Mouse (Mus musculus): Measurements from ENCODE around the gene Rtbdn.
A peak's percentile ranks its signal among the peaks of the same experiment; 100 is the strongest.

Gene Rtbdn

DNA sequence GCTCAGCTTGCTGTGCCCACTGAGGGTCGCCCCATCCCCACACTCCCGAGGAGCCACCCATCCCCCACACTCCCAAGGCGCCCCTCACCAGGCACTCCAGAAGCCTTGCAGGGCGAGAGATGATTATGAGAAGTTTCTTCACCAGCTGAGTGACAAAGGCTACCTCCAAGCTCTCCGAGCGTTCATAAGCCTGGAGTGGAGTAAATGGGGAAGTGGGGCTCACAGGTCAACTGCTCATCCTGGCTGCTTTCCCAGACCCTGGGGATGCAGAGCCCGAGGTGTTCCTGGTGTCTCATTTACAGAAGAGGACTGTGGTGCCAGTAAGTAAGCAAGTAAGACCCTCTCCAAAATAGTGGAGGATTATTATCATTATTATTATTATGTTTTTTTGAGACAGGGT lies 21.2 kb upstream of the Rtbdn start:
- no peak for DNase-seq

DNA sequence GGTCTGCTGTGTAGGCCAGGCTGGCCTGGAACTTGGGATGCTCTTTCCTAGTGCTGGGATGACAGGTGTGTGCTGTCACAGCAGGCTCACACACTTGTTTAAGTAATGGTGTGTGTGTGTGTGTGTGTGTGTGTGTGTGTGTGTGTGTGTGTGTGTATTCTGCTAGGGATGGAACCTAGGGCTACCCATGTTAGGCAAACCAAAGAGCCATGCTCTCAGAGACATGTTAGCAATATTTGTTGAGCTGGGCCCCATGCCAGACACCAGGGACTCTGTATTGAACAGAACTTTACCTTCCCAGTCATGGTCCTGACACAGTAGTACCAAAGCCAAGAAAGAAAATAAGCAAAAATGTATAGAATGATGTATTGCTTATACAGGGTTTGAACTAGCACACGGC lies 19.3 kb upstream of the Rtbdn start:
- no peak for DNase-seq

GRCm38 (mm10) chr8:84928456-84929306 lies 18.1 kb upstream of the Rtbdn start:
- peak; percentile 76 for DNase-seq

DNA sequence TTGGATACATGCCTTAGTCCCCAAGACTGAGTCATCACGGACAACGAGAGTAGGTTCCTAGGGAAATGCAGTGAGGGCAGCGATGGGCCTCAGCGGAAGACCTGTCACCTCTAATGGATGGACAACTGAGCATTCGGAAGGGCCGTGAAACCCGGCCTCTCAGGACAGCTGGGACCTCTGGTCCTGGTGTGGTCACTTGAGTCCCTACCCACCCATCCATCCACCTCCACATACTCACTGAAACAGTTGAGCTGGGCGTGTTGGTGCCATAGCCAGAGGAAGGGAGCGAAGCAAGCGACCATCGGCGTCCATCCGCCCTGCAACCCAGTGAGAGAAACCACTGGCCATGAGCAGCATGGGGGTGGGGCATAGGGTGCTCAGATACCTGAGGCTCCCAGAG lies 16.2 kb upstream of the Rtbdn start:
- DNase-seq, result no peak

DNA sequence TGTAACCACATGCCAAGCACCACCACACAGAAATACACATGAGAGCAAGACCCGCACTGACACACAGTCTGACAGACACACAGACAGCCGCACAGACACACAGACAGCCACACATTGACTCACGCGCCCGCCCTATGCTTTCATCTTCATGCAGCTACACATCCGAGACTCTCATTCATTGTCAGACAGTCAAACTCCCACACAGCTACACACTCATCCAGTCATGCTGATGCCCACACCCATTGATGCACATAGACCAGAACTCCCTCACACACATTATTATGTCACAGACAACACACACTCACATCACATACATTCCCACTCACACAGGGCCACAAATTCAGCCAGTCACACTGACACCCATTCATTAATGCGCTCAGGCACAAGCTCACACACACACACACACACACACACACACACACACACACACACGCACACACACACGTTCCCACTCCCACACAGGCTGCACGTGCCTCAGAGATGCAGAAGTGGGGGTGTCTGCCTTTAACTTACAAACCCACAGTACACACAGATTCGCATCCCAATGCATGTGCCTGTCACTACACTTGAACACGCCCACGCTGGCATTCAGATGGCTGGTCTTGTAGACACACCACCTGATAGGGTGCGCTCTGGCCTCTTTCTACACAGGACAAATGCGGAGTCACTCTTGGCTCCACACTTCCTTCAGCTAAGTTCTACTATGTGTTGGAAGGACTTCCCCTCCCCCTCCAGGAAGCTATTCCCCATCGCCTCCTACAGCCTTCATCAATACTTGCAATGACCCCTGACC lies 12.8 kb upstream of the Rtbdn start:
- DNase-seq, result no peak

DNA sequence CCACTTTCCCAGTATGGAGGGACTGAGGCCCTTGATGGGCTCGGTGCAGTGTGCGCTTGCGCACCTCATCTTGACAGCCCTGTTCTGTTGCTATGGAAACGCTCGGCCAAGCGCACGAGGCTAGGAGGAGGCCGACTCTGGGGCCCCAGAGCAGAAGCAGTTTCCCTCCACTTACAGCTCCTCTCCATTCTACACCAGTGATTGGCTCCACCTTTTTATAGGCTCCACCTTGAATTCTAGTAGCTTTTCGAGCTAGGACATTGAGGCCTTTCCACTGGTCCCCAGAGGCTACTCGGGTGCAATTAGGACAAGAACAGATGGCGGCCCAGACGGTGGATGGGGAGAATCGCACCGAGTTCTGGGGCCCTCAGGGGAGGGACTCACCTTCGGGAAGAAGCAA lies 11.9 kb upstream of the Rtbdn start:
- no peak for DNase-seq

- DNase-seq, result no peak
Measured at GRCm38 (mm10) chr8:84935489-84935888, 11.3 kb upstream of the Rtbdn start.

DNA sequence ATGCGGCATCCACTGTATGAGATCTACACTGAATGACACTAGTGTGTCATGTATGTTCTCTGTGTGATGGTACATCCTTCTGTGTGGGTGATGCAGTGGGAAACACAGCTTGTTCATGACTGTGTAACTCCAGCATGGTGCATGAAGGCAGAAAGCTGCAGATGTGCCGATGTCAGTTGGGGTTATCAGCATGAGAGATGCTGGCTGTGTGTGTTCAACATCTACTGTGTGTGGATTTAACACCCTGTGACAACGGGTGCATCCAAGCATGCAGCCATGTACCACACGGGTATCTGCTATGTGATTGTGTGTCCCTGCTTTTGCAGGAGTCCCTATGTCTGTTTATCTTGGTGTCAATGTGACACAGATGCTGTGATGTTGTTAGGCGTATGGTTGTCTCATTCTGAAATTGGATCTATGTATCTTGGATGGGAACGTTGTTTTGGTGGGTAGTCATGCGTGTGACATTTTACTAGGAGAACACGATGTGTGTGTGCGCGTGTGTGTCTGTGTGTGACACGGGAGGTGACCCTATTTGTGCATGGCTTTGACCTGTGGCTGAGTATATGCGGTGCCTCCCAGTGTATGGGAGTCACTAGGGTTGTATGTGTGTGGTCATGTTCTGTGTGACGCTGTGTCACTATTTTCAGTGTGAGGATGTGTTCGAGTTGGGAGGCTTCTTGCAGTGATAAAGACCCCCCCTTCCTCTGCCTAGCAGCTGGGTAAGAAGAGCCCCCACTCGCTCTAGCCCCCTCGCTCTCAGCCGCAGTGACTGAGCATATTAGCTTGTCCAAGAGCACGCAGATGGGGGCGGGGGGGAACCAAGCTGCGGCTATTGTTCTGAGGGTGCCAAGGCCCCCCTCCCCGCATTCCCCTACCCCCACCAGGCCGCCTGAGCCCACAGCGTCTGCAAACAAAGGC lies 10.5 kb upstream of the Rtbdn start:
- DNase-seq, result no peak

DNA sequence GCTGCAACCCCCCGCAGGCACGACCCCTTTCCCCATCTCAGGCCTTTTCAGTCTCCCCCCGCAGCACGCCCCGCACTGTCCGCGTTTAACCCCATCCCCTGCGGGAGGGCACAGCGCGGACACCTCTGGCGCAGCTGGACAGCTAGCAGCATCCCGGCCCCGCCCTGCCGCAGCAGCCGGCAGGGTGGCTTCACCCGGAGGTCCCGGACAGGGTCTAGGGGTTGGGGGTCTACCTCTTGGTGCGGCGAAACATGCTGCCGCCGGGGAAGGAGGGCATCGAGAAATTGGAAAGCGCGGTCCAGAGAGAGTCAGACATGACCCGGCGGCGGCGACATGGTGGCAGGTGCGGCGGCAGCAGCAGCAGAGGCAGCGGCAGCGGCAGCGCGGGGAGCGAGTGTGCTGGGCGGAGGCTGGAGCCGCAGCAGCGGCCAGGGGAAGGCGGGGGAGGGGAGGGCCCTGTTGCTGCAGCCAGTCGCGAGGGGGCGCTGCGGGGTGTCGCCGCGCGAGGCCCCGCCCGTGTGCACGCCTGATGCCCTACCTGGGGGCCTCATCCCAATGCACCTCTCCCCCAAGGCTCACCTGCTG lies 9.7 kb upstream of the Rtbdn start, which contains the start of gene Mast1:
Mast1 (minus strand) TSS at position 398 of the 585 bp plus-strand sequence.
- DNase-seq, result peak; percentile 69

- DNase-seq, result no peak
Measured at GRCm38 (mm10) chr8:84937620-84938485, 8.9 kb upstream of the Rtbdn start.

DNA sequence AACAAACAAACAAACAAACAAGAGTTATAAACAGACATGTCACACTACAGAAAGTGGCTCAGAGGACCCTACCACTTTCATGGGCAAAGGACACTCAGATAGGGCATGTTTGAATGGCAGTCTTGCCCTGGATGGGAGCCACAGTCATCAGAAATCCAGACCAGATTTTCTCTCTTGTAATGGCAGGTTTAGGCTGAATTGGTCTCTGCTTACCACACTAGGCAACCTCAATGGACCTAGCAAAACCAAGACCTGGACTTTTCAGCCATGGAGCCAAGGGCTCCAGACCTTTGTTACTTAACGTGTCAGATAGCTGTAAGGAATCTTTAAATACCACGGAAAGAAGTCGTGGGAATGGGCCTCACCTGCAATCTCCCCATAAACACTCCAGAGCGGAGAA lies 3.1 kb upstream of the Rtbdn start:
- DNase-seq, result no peak

GRCm38 (mm10) chr8:84944478-84945160 lies 2.2 kb upstream of the Rtbdn start:
- DNase-seq, result peak; percentile 59

DNA sequence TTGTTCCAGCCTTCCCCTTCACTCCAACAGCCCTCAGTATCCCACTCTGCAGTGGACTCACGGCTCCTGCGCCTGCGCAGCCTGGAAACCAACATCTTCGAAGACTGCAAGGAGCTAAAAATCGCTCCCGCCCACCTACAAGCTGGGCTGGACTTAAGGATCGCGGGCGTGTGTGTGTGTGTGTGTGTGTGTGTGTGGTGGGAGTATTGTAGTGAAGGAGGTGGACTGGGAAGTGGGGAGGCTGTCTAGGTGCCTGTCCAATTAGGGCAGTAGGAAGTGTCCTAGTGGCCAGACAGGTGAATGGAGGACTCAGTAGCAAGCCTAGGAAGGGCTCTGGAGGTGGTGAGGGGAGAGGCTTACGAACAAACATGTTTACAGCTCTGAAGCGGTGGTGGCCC lies 1.6 kb upstream of the Rtbdn start:
- DNase-seq, result no peak

- DNase-seq, result no peak
Measured at GRCm38 (mm10) chr8:84945633-84946527, 911 bp upstream of the Rtbdn start.

- peak; percentile 61 for DNase-seq
Measured at GRCm38 (mm10) chr8:84947241-84947545, 402 bp downstream of the Rtbdn start.

- no peak for DNase-seq
Measured at GRCm38 (mm10) chr8:84949753-84950152, 3.0 kb downstream of the Rtbdn start.

- DNase-seq, result peak; percentile 77
Measured at GRCm38 (mm10) chr8:84952612-84953255, 5.9 kb downstream of the Rtbdn start.

- peak; percentile 78 for DNase-seq
Measured at GRCm38 (mm10) chr8:84956768-84957167, 10.0 kb downstream of the Rtbdn start.

- DNase-seq, result no peak
Measured at GRCm38 (mm10) chr8:84959811-84960210, 13.0 kb downstream of the Rtbdn start.

All from lung, postnatal 10 days (tissue).